Mouse (Mus musculus) regulatory T cell (primary cell): Measurements from ENCODE around the gene Rhoc.
"Not testable (repeated sequence)": the region's sequence is repeated elsewhere in the genome, so short reads cannot be mapped to it uniquely, and the experiment has no call there.

Experiments
- in situ Hi-C: fragments of 300-600 bp; cut with MboI, MseI; formaldehyde crosslinking; loops from one replicate; pipeline ENCODE4 v1.15.1; 2025; ENCODE audit warnings: high pct_unique_total_duplicates

Rhoc gene

DNA sequence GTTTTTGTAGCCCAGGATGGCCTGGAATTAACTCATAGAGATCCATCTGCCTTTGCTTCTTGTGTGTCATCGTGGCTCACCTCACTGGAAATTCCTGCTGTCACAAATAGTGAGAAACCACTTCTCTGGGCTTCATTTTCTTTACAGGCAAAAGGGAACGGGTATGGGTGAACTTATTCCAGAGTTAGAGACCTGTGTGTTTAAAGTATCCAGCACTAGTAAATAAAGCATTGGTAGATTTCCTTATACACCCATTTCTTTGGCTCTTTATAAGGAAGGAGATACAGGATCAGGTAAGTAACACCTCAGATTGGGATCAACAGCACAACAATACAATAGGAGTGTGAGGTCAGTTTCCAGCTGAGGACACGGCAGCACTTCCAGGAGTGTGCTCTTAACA lies at the start of gene Rhoc:
Gene Rhoc, plus strand, starts transcription at position 301 of the 400 bp plus-strand sequence.
- in situ Hi-C loops, result no loop called here

DNA sequence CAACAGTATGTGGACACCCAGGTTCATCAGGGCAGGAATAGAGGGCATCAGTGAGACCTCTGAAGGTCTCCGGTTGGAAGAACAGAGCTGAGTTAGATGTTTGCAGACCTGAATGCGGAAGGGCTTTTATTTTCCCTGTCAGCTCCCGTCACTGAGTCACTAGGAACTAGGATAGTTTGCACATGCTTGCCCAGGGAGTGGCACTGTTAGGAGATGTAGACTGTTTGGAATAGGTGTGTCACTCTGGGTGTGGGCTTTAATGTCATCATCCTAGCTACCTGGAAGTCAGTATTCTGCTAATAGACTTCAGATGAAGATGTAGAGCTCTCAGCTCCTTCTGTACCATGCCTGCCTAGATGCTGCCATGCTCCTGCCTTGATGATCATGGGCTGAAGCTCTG lies 46.2 kb upstream of the Rhoc start:
- in situ Hi-C loops, result no loop called here

DNA sequence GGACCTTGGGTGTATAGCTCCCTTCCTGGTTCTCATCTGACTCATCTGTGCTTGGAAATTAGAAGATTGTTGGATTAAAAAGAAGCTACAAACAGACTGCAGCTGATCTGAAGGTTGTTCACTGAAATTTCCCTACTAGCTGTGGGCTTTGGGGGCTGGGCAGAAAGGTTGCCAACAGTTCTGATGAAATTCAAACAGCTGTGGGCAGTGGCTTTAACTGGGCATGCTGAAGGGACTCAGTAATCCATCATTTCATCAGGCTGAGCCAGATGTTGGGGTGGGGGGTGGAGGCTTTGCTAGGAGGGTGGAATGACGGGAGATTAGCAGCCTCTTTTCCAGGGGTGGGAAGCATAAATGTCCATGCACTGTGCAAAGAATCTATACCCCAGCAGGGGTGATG lies 45.0 kb upstream of the Rhoc start:
- in situ Hi-C loops, result no loop called here

DNA sequence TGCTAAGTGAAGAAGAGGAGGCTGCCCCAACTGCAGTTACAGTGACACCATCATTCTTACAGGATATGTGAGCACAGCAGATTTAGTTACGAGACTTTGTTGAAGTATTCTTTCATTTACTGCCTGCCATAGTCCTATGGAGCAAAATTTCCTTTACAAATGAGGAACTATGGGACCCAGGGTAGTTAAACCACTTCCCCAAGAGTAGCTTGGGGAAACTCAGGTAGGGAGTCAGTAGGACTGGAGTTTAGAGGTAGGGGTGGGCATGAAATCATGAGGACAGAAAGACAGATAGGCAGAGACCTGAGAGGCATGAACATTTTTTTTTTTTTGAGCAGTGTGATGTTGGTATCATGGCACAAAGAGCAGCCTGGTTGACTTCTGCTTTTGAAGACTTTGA lies 44.3 kb upstream of the Rhoc start:
- in situ Hi-C loops, result no loop called here

DNA sequence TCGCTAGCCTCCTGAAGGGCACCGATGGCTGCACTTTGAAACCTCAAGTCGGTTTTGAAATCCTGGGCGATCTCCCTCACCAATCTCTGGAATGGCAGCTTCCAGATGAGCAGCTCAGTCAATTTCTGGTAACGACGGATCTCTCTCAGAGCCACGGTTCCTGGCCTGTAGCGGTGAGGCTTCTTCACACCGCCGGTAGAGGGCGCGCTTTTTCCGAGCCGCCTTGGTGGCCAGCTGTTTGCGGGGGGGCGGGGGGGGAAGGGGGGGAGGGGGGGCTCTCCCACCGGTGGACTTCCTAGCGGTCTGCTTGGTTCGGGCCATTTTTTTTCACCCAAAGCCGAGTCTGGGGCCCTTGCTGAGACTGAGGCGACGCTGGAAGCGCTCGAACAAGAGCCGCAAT lies 35.3 kb upstream of the Rhoc start:
- in situ Hi-C loops, result not testable (repeated sequence)

DNA sequence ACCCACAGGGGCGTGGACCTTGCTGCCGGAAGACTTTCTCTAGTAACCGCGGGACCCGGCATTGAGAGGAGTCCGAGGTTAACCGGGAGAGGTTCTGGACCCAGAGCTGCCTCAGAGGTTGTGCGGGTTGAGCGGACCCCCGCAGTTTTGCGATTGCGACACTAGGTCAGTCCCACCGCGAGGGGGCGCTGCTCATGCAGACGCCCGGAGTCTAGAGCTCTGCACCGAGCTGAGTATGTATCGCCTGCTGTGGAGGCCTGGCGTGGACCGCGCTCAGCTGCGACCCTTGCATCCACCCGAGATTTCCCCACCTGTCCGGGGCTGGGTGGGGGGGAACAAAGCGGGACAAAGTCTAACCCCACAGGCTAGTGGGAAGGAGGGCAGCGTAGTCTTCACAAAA lies 29.8 kb upstream of the Rhoc start:
- in situ Hi-C loops, result no loop called here

DNA sequence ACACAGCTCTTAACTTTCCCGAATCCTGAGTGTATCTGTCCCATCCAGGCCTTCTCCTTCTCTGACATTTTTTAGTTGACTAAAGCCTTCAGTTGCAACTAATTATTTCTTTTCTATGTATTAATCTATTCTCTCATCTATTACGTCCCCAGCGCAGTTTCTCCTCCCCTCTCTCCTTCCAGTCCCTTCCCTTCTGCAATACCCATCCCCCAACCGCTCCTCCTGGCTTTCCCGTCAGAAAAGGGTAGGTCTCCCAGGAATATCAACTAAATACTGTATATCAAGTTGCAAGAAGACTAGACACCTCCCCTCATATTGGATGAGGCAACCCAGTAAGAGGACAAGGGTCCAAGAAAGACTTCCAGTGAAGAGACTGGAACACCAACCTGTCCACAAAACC lies 29.3 kb upstream of the Rhoc start:
- in situ Hi-C loops, result no loop called here

DNA sequence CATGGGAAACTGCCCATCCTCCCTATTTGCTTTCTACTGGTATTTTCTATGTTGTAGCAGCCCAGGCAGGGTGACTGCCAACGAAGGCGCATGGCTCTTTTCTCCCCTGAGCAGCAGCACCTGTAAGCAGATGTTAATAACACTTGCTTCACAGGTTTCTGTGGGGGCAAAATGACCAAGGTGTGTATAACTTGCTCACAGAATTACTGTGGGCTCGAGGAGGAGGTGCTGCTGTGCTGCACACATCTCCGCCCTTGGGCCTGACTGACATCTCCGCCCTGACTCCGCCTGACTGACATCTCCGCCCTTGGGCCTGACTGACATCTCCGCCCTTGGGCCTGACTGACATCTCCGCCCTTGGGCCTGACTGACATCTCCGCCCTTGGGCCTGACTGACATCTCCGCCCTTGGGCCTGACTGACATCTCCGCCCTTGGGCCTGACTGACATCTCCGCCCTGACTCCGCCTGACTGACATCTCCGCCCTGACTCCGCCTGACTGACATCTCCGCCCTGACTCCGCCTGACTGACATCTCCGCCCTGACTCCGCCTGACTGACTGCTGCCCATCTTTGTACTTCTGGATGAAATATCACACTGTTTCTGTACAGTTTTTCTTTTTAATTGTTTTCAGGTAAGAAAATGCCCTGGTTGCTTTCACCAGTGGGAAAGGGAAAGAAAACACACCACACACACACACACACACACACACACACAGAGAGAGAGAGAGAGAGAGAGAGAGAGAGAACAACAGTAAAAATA lies 25.9 kb upstream of the Rhoc start:
- in situ Hi-C loops, result not testable (repeated sequence)

DNA sequence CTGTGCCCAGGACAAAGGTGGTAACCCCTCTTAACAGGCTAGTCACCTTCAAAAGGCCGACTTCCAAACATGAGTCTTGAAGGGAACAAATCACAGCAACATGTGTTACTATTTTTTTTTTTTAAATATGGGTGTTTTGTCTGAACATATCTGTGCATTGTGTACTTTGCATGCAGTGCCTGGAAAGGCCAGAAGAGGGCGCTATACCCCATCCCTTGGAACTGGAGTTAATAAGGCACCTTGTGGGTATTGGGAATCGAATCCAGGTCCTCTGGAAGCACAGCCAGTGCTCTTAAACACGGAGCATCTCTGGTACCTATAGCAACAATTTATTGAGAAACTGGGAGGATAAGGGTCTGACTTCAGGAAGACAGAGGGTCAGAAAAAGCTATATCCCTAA lies 23.2 kb upstream of the Rhoc start:
- in situ Hi-C loops, result no loop called here

DNA sequence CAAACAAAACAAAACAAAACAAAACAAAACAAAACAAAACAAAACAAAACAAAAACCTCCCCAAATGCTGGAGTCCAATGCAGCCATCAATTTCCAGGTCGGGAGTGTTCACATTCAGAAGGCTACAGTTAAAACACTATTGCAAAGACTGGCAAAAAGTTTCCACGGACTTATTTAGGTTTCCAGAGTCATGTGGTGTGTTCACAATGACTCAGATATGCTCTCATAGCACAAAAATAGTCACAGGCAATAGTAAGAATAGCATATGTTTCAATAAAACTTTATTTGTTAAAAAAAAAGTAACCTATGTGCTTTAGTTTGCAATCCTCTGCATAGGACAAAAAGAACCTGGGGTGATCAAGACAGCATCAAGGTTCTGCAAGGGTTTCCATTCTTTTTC lies 21.0 kb upstream of the Rhoc start:
- in situ Hi-C loops, result no loop called here

DNA sequence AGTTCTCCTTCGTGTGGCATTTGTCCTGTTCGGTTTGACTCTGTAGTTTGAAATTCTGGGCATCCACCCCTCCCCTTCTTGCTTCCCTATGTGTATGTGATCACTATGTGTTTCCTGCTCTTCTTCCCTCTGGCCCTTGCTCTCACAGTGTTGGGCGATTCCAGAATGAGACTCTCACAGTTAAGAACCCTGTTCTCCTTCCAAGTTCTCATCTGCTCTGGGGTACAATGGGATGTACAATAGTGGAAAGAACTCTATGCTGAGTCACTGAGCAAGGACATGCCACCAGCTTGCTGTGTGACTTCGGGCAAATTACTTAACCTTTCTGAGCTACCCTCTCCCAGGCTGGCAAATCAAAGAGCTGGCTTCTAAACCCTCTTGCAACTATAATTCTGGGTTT lies 20.5 kb upstream of the Rhoc start:
- in situ Hi-C loops, result no loop called here

DNA sequence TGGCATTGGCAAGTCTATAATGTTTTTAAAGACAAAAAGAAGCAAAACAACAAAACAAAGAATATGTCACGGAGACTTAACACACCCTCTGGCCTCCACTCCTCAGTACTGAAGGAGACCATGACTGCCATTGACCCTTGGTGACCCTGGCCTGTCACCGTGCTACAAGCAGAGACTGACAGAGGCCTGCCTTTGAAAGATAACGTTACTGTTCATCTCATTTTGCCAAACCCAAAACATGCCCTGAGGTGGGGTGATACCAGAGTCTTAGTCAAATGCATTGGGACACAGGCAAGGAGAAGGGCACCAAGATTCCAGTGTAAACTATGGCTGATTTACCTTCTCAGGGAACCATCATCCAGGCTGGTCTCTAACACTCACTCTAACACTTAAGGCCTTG lies 19.0 kb upstream of the Rhoc start:
- in situ Hi-C loops, result no loop called here

DNA sequence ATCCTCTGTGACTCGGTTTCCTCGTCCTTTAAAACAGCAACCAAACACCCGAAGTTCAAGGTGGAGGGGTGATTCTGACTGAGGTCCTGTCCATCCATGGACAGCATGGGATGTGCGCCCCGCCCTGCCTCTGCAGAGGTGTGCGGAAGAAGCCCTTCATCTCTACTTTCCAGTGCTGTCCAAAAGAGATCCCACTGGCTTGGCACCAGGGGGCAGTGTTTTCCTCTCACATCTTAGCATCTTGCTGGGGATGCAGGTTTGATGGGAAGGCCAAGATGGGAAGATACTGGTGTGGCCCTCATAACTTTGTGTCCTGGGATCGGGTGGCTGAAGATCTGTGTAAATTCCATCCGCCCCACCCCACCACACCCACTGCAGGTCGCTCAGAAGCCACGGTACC lies 18.1 kb upstream of the Rhoc start:
- in situ Hi-C loops, result loop anchor here (5.0 kb wide), 1 partner anchor 58 kb away; no protein-coding TSS in a partner anchor

DNA sequence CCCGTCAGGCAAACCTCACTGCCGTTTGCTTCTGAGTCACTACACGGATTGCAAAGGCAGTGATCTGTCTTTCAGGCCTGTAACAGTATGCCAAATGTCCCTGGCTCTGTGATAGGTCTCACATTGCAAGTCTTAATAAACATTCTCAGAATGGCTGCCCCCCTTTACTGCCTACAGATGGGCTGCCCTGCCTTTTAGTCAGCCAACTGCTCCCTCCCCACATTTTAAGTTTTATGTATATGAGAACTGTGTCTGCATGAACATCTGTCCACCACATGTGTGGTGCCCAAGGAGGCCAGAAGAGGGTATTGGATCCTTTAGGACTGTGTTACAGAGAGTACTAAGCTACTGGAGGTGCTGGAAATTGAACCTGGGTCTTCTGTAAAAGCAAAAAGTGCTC lies 17.3 kb upstream of the Rhoc start:
- in situ Hi-C loops, result loop anchor here (5.0 kb wide), 1 partner anchor 59 kb away; no protein-coding TSS in a partner anchor

DNA sequence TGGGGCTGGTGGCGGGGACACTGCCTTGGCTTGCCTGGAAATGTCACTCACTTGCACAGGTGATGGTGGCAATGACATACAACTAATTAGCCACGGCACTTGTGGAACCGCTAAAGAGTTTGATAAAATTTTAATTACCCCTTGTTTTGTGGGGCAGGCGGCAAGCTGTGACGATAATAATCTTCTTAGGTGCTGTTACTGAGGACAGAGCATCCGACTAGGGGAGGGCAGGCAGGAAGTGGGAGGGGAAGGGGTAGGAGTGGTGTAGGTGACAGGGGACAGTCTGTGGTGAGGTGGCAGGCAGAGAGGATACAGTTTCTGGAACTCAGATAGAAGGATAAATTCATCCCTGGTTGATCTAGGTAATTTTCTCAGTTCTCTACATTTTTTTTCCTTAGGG lies 16.7 kb upstream of the Rhoc start:
- in situ Hi-C loops, result loop anchor here (5.0 kb wide), 1 partner anchor 59 kb away; no protein-coding TSS in a partner anchor

DNA sequence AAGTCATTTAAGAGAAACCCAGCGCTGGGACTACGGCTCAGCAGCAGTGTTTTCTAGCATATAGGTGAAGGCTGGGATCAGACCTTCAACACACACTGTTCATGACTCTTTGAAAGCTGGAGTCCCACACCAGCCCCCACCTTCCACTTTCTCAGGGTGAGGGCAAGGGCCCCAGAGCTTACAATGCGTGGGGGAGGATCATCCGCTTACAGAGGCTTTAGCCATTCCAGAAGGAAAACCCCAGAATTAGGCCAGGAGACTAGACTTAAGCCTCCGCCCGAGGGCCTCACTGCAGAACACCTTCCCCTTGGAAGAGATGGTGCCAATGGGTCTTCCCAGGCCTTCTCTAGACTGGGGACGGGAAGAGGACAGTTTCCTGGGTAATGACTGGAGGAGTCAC lies 14.9 kb upstream of the Rhoc start:
- in situ Hi-C loops, result loop anchor here (5.0 kb wide), 1 partner anchor 61 kb away; no protein-coding TSS in a partner anchor

DNA sequence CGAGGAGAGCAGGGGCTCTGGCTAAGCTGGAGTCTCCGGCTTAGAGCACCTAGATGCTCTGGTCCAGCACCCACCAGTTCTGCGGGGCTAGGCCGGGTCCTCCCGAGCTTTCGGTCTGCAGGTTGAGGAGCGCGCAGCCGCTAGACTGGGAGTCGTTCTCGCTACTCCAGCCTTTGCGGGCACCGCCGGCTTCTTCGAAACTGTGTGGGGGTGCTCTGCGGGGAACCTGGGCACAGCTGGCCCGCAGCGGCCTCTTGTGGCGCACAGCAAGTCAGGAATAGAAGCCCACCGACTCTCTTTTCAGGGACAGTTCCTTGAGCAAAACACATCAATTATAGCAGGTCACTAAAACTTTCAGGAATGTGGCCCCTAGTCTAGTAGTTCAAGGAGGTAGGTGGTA lies 10.8 kb upstream of the Rhoc start:
- in situ Hi-C loops, result no loop called here

DNA sequence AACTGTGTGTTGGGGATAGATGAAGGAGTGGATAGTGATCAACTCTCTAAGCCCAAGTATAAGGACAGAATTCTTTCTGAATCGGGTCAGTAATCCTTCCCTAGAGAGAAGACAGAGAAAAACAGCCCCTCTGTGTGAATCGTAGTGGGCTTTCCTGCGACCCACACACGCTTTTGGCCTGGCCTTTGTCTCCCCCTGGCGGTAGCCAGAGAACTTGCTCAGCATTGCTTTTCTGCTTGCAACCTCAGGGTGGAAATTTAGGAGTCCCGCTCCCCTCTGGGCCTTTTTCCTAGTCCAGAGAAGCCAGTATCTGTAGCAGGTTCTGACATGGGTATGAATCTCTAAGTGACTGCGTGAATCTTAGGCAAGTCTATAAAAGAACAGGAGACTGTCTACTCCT lies 8.2 kb upstream of the Rhoc start:
- in situ Hi-C loops, result loop anchor here (5.0 kb wide), 2 partner anchors 187 to 277 kb away; no protein-coding TSS in a partner anchor

DNA sequence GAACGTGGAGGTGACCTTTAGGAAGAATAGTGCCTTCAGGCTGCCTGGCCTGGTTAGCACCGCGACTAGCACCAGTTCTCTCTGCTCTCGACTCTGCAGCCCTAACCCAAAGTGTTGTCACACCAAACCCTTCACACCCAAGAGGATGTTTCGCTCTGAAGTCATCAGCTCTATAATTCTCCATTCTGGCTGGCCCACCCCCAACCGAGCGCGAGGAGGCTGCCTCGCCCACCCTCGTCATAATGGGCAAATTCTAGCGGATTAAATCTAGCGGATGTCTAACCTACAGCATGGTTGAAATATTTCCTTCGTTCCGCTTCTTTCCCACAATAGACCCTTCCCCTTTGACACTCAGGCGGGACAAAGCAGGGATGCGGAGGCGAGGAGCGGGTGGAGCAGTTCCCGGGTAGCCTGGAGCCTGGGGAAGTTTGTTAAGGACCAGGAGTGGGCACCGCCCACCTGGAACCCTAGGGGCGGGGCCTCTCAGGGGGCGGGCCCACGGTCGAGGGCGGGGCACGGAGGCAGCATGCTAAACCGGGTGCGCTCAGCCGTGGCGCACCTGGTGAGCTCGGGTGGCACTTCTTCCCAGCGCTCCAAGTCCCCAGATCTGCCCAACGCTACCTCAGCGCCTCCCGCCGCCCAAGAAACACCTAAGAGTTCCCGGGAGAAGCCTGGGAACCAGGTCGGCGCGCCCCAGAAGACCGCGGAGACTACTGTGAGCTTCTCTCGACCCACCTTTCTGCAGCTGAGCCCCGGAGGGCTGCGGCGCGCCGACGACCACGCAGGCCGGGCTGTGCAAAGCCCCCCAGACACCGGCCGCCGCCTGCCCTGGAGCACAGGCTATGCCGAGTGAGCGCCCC lies 7.4 kb upstream of the Rhoc start, which contains the start of gene Ppm1j:
Gene Ppm1j, plus strand, starts transcription at position 496 of the 860 bp plus-strand sequence.
- in situ Hi-C loops, result loop anchor here (5.0 kb wide), 2 partner anchors 187 to 277 kb away; no protein-coding TSS in a partner anchor

DNA sequence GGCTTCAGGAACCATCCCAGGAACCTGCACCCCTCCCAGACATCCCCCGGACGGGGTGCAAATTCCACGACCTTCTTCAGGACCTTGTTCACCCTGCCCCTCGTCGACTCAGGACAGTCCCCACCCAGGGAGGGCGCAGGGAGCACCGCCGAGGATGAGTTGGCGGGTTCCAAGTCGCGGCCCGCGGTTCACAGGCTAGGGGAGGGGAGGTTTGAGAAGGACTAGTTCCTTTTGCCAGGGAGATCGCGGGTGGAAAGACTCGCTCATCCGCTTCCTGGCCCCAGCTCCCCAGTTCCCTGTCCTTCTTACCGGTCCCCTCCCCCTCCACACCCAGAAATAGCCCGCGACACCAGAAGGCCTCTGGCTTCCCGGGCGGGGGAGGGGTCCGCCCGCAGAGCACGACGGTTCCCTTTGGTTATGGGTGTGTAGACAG lies 6.7 kb upstream of the Rhoc start, which contains the start of gene Fam19a3:
Gene Fam19a3, minus strand, starts transcription at position 370 of the 433 bp plus-strand sequence.
- in situ Hi-C loops, result loop anchor here (5.0 kb wide), 2 partner anchors 186 to 276 kb away; no protein-coding TSS in a partner anchor

DNA sequence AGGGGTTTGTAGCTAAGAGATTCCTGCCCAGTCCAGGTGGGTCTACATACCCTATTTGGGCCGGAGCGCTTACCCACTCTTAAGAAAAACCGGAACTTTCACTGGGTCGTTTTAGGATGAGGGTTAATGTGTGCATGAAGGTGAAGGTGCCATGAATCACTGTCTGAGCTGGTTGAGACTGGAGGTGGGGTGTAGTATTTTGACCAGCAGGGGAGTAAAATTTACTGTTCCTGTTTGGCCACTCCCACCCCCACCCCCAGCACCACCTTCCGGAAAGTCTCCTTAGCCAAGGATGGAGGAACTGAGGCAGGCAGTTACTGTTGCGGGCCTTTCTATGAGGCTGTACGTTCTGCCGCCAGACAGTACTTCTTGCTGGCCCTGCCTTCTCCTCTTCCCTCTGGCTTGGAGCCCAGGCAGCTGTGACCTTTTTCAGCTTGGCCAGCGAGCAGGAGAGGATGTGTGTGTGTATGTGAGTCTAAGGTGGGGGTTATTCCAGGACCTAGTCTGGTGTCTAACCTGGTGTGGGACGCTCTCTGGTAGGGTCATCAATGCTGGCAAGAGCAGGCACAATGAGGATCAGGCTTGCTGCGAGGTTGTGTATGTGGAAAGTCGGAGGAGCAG lies 6.0 kb upstream of the Rhoc start:
- in situ Hi-C loops, result loop anchor here (5.0 kb wide), 2 partner anchors 185 to 275 kb away; no protein-coding TSS in a partner anchor
